Mouse (Mus musculus) left cerebral cortex, postnatal 10 days (tissue): ENCODE results near the gene Cap1. TPM values are rescaled to one million over a fixed set of nuclear protein-coding genes. Genes with fewer than 3 reads are reported as not detected.

Experiments used
- DNase-seq, 2 experiments: peaks; one replicate each; pipeline ENCODE4 v3.0.0; 2021 to 2022; ENCODE audit warnings: low spot score in 2 of 2, mixed read lengths in 1 of 2; ENCODE audit errors: extremely low spot score in 1 of 2
- intact Hi-C: fragments of 180-260 bp; cut with DNase I; formaldehyde crosslinking; loops from one replicate; pipeline ENCODE4 v1.15.1; 2025
- total RNA-seq, 2 experiments: library from RNA; stranded (reverse); gene quantifications; 2 replicates each; pipeline ENCODE4 v1.2.3; 2021

Cap1 gene
- total RNA-seq, result 100 to 1,000 TPM; 203 to 204 TPM

DNA sequence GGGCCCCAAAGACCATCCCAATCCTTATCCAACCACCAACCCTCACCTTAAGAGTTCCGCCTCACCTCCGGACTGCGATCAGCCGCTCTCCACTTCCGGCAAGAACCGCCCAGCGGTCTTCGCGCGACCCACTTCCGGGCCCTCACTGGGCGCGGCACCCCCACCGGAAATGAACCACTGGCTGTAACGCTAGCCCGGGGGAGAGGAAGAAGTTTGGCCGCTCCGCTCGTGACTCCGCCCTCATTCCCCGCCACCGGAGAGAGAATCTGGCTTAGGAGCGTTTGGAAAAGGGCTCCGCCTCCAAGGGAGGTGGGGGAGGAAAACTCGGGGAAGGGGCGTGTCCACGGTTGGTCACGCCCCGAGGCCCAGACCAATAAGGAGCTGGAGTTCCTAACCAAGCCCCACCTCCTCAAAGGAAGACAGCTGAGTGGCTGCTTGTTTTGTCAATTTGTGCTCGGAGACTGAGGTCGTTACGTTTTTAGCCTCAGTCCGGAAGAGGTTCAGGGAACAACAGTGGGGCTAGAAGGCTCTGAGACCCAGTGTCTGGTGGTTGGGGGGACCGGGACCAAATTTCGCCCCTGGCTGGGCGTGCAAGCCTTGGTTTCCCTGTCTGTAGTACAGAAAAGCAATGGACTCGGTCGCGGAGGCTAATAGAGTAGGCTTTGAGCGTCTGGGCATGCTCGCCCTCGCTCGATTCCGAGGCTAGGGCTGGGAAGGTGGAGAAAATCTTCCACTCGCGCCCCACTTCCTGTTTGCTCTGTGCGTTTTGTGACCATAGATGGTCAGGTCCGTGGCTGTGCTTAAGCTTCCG is at the start of gene Cap1:
TSS of gene Cap1 (minus strand) at position 289 of the 811 bp plus-strand sequence.
- peak; percentile 98 to 99 for DNase-seq
- intact Hi-C loops, result no loop called here

DNA sequence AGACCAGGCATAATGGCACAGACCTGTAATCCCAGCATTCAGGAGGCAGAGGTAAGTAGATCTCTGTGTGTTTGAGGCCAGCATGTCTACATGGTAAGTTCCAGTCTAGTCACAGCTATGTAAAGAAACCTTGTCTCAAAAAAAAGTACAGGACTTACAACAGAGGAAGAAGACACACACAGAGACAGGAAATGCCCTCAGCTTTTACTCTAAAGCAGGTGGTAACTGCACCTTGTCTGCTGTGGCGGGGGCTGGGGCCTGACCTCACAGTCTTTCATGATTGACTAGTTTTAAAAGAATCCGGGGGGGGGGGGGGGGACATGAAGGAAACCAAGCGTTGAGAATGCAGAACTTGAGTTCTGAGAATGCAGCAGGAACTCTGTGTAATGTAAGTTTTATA is 48.0 kb upstream of the Cap1 start:
- intact Hi-C loops, result no loop called here
- no peak for DNase-seq

DNA sequence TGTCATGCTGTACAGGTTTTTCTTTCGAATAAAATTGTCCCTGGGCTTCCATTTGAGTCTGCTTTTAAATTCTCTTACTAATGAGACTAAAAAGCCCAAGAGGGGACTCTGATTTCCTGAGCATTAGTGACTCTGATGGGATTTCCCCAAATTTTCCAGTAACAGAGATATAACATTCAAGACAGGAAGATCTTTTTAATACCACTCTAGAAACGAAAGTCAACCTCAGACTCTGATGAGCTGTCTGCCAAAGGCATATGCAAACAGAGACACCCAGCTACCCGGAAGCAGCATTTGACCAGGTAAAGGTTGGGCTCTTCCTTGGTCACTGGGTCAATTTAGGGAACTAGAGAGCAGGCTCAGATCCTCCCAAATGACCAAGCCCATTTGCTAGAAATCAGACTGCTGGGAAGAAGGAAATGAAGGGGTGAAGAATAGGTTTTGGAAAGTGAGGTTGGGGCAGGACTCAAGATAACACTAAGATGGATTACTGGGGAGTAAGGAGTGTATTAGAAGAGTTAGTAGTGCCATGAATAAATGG is 47.3 kb upstream of the Cap1 start:
- DNase-seq, result no peak
- intact Hi-C loops, result no loop called here

DNA sequence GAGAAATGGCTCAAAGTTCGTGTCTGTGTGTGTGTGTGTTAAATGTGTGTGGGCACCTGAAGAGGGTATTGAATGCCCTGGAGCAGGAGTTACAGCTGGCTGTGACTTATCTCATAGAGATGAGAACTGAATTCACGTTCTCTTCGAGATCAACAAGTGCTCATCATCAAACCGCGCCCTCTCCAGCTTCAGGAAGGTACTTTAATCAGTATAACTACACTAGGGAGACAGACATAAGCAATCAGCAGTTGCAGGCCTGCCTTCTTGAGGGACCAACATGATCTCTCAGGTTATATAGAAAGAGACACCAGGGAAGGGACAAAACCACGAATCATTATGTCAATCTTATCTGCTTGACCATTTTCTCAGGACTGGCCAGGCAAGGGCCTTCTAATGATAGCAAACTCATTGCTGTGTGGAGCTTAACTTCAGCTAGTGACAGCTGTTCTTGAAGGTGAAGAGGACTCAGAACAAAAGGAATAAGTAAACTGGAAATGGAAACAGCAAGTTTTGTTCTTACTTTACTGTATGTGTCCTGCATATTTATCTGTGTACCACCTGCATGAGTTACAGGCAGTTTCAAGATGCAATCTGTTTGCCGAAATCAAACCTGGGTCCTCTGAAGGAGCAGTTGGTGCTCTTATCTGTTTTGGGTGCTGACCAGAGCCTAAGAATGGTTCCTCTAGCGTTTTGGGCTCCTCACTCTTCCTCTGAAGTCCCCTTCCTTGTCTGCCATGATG is 46.6 kb upstream of the Cap1 start:
- intact Hi-C loops, result no loop called here

DNA sequence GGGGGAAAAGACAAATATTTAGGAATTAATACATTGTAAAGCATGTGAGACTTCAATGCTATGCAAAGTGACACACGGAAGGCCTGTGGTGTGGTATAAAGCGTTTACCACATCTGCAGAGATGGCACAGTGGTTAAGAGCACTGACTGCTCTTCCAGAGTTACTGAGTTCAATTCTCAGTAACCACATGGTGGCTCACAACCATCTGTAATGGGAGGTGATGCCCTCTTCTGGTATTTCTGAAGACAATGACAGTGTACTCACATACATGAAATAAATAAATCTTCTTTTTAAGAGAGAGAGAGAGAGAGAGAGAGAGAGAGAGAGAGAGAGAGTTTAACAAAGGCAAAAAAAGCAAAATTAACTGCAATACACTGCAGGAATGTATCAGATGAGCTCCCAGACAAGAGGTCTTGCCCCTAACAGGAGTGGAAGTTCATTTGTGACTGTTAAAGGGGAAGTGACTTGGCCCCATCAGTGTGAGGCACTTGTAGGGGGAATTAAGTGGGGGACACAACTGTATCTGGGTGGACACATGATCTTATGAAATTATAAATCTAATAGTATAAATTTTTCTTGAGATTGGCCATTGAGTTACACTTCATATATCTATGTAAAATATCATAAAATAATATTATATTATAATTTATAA is 45.2 kb upstream of the Cap1 start:
- no peak for DNase-seq
- intact Hi-C loops, result no loop called here

More for the DNA sequence above, 46.6 kb upstream of the Cap1 start:
- no peak for DNase-seq

DNA sequence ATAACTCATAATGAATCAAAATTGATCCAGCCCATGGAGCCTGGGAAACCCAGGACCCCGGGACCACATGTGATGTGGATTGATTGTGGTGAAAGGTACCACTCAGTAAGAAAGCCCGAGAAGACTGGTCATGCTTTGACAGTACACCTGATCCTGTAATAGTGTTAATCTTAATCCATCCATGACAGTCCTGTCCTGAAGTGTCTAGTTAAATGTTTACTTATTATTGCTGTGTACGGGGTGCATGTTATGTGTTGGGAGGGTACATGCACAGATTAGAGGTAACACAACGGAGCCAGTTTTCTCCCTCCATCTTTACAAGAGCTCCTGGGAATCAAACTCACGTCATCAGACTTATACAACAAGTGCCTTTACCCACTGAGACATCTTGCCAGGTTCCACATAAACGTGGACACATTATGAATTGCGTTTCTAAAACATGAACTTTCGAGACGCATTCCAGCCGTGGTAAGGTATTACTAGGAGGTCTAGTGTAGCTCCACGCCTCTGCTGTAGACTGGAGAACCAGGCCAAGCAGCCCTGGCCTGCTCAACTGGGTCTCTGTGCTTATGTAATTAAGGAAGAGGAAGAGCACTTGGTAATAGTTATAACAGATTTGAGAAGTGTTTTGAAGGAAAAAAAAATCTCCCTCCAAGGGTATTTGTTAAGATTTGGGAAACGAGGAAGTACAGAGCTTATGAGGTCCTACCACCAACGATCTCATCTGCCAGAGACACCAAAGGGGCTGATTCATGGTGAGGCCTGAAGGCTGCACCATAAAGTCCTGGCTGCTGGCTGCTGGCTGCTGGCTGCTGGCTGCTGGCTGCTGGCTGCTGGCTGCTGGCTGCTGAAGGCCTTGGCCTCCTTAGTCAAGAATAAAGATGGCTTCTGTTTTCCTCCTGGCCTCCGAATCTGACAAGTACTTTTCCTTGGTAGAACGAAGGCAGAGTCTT is 37.8 kb upstream of the Cap1 start:
- intact Hi-C loops, result no loop called here
- no peak for DNase-seq

DNA sequence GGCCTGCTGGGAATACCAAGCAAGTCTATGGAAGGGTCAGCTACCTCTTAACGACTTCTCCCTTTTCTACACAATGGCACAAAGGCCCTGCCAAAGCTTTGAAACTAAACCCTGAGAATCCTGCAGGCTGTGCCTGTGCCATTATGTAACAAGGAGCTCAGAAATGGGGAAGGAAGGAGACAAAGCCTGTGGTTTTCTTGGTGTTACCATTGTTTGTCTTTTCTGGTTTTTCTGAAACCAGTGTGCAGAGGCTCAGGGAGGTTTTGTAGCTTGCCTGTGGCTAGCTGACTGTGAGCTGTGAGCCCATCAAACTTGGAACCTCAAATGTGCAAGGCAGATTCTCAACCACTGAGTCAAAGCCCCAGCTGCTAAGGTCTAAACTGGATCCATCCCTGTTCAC is 37.0 kb upstream of the Cap1 start:
- intact Hi-C loops, result no loop called here
- DNase-seq, result no peak

DNA sequence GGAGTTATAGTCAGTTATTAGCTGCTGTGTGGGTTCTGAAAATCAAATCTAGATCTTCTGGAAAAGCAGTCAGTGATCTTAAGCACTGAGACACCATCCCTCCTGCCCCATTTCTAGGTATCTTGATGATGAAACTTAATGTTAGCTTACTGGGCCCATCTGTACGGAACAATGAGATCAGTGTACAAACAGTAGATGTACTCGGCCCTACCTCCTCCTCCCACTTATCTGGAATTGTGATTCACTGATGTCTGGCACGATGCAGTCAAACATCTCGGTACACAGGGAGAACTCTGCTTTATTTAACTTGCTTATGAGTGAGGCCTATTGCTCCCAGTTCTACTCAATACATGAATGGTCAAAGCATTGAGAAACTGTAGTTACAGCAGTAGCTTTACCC is 30.1 kb upstream of the Cap1 start:
- no peak for DNase-seq
- intact Hi-C loops, result no loop called here

DNA sequence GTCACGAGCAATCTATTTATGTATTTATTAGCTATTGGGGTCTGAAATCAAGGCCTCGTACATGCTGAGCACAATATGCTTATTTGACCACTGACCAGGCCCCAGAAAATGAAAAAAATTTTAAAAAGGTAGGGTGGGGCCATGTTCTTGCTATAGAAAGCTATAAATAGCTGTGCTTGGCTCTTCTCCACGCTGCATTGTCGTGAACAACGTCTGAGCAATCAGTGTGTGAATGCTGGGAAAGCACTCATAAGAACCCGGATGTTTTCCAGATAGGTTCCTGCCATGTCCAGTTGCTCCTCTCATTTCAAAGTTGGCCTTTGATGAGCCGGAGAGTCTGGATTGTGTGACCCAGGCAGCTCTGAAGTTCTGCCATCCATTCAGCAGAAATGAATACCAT is 28.3 kb upstream of the Cap1 start:
- intact Hi-C loops, result no loop called here
- DNase-seq, result peak in 1 of 2 experiments; percentile 62

DNA sequence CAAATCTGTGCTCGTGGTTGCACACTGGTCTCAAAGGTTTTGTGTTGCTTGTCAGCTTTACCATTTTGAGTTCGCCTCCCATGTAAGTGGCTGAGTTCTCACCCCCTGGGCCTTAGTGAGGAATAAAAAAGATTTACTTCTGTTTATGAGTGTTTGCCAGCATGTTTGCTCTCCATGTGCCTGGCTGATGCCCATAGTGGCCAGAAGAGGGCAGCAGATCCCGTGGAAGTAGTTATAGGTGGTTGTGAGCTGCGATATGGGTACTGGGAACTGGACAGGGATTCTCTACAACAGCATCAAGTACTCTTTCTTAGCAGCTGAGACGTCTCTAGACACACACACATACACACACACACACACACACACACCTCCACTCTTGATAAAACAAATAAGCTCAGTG is 26.8 kb upstream of the Cap1 start:
- intact Hi-C loops, result no loop called here
- DNase-seq, result no peak

DNA sequence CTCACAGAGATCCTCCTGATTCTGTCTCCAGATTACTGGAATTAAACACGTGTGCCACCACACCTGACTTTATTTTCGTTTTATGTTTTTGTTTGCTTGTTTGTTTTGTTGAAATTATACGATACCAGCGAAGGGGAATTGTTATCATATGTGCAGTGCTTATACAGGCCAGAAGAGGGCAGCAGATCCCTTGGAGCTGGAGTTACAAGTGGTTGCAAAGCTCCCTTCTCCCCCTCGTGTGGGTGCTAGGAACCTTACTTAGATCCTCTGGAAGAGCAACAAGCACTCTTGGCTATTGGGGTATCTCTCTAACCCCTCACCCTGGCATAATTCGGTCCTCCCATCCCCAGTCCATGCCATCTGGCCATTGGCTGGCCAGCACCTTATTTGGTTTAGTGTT is 24.7 kb upstream of the Cap1 start:
- intact Hi-C loops, result no loop called here
- no peak for DNase-seq

DNA sequence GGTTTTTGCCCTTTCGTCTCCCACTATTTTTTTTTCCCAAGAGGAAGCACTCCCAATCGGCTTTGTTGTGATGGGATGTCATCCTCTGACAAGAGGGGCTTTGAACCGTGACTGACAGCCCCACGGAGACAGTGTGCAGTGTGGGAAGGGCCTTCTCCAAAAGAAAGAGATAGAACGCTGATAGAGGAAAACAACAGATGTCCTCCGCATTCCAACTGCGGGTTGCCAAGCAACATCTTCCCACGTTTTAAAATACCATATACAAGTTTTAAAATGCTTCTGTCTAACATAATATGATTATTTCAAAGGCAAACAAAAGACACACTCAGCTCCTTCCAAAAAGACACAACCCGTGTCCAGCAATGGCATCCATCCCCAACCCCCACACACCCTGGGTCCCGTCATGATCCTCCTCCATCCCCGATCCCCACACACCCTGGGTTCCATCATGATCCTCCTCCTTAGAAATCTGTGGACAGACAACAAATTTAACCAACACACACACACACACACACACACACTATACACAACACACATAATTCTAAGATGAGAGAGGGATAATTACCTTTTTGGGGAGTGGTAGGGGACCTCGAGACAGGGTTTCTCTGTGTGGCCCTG is 23.8 kb upstream of the Cap1 start:
- intact Hi-C loops, result no loop called here
- peak in 1 of 2 experiments; percentile 66 for DNase-seq

DNA sequence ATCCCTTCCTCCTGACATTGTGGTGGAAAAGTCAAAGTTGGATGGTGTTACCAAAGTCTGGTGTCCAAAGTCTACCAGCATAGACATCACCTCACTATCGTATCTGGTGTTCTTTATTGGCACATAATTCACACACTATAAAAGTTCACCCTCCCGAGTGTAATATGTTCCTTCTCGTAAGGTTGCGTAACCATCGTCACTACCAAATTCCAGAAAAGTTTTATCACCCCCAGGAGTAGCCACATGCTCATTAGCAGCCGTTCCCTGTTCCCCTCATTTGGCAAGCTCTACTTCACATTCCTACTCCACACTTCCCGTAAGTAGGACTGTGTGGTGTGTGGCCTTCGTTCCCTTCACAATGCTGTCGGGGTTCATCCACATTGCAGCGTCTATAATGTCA is 19.5 kb upstream of the Cap1 start:
- no peak for DNase-seq
- intact Hi-C loops, result no loop called here

DNA sequence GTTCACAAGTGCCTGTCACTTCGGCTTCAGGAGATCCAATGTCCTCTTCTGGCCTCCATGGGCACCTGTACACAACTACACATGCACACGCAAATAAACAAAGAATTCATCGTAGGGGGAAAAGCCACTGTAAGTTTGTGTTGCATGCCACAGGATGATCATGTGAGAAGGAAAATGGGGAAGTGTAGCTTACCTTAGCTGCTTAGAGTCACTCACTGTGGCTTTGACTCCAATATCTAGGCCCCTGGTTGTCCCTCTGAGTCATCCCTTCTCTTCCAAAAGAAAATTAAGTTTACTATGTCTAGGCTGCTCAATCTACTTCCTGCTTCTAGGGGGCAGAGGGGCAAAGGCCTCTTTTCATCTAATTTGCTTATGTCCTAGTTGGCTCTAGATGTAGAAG is 17.9 kb upstream of the Cap1 start:
- intact Hi-C loops, result loop anchor here (5.0 kb wide), 1 partner anchor 179 kb away; no protein-coding TSS in a partner anchor
- DNase-seq, result no peak

DNA sequence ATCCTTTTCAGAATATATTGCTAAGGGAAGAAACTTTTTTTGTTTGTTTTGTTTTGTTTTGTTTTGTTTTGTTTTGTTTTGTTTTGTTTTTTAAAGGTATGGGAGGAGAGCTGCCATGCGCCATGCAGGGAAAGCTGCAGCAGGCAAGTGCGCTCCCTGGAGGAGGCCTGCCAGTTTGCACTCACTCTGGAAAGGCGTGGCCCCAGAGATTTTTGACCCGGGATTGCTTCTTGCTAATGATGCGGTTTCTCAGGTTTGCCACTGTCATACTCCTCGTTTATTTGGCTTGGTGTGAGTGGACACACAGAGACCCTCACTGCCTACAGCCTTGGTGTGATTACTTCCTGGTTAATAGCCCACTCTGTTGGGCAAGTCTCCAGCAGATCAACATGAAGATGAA is 16.3 kb upstream of the Cap1 start:
- DNase-seq, result peak in 1 of 2 experiments; percentile 42
- intact Hi-C loops, result loop anchor here (5.0 kb wide), 1 partner anchor 180 kb away; no protein-coding TSS in a partner anchor

DNA sequence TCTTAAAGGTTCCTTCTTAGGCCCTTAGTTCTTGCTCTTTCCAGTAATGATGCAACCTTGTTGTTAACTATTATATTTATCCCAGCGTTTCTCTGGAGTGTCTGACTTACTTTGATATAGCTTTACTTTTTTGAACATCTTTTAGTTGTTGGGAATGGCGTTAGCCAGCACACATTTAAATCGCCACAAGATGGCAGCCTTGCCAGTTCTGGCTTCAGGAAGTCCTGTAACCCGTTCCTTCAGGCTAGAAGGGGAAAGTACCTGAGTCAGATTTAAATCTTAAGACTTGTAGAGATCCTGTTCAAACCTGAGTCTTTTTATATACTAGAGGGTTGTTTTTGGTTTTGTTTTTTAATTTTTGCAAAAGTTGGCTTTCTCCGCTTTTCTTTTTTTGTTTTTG is 12.5 kb upstream of the Cap1 start:
- intact Hi-C loops, result loop anchor here (5.0 kb wide), 1 partner anchor 84 kb away; no protein-coding TSS in a partner anchor
- peak; percentile 66 to 75 for DNase-seq

DNA sequence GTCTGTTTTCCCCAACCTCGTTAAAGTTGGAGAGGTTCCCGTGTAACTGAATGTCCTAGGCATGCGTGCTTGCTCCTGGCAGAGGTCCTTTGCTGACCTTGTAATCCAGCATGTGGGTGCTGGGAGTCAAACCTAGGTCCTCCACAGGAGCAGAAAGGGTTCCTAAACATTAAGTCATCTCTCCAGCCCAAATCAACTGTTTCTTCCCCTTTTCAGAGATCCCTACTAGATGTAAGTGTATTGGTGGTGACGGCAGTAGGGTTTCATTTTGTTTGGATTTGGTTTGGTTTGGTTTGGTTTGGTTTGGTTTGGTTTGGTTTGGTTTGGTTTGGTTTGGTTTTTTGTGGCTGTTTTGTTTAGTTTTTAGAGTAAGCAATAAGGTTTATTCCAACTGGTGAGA is 11.9 kb upstream of the Cap1 start:
- intact Hi-C loops, result loop anchor here (5.0 kb wide), 1 partner anchor 85 kb away; no protein-coding TSS in a partner anchor

DNA sequence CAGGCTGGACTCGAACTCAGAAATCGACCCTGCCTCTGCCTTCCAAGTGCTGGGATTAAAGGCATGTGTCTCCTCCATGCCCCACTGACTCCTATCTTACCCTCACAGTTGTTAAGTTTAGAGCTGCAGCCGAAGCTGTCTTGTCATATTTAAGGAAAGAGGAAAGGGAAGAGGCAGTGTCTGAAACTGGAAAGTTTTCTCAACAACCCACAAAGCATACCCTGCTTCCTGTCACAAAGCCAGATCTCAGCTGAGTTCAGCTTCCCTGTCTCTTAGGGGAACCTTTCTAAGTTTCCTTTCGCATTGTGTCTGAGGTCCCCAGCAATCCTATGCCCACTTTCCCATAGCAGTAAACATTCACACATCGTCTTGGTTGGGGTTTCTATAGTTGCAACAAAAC is 6.3 kb upstream of the Cap1 start:
- DNase-seq, result no peak
- intact Hi-C loops, result no loop called here

More for the DNA sequence above, 11.9 kb upstream of the Cap1 start:
- no peak for DNase-seq
